Mouse (Mus musculus) heart, adult 8-10 months (tissue): ENCODE results near the gene Sh3rf1. TPM values are rescaled to one million over a fixed set of nuclear protein-coding genes. Genes with fewer than 3 reads are reported as not detected.

Experiments used
- DNase-seq: peaks from one replicate; pipeline ENCODE4 v3.0.0; 2022; ENCODE audit warnings: low spot score
- total RNA-seq, 4 experiments: library from RNA; stranded (reverse); gene quantifications; 2 replicates each; pipeline ENCODE4 v1.2.4; 2022

Gene Sh3rf1
- total RNA-seq, 4 experiments from 2014 or later = 4.7 to 6.4 (median 5.5) TPM

GRCm38 (mm10) chr8:61223283-61223682 lies 389 bp upstream of the Sh3rf1 start:
- DNase-seq = no peak

GRCm38 (mm10) chr8:61224380-61225092 lies 864 bp downstream of the Sh3rf1 start:
- DNase-seq = no peak

GRCm38 (mm10) chr8:61225581-61226395 lies 2.1 kb downstream of the Sh3rf1 start:
- DNase-seq = no peak

GRCm38 (mm10) chr8:61226632-61227031 lies 3.0 kb downstream of the Sh3rf1 start:
- DNase-seq = no peak

GRCm38 (mm10) chr8:61228678-61229077 lies 5.0 kb downstream of the Sh3rf1 start:
- no peak for DNase-seq

- DNase-seq = no peak
These were observed 6.0 kb downstream of the Sh3rf1 start for GRCm38 (mm10) chr8:61229511-61230195.

- no peak for DNase-seq
These were observed 7.4 kb downstream of the Sh3rf1 start for GRCm38 (mm10) chr8:61230881-61231755.

GRCm38 (mm10) chr8:61235499-61235898 lies 11.8 kb downstream of the Sh3rf1 start:
- DNase-seq = no peak

GRCm38 (mm10) chr8:61236506-61237268 lies 13.0 kb downstream of the Sh3rf1 start:
- DNase-seq = no peak

GRCm38 (mm10) chr8:61239576-61239975 lies 15.9 kb downstream of the Sh3rf1 start:
- DNase-seq = no peak

GRCm38 (mm10) chr8:61241229-61241628 lies 17.6 kb downstream of the Sh3rf1 start:
- DNase-seq = no peak

- DNase-seq = no peak
These were observed 19.2 kb downstream of the Sh3rf1 start for GRCm38 (mm10) chr8:61242896-61243295.

- DNase-seq = no peak
These were observed 19.8 kb downstream of the Sh3rf1 start for GRCm38 (mm10) chr8:61243491-61243890.

GRCm38 (mm10) chr8:61244157-61244556 lies 20.5 kb downstream of the Sh3rf1 start:
- DNase-seq = no peak

GRCm38 (mm10) chr8:61247270-61248025 lies 23.8 kb downstream of the Sh3rf1 start:
- DNase-seq = peak; percentile 53

GRCm38 (mm10) chr8:61249511-61249910 lies 25.8 kb downstream of the Sh3rf1 start:
- DNase-seq = no peak

- DNase-seq = no peak
These were observed 30.5 kb downstream of the Sh3rf1 start for GRCm38 (mm10) chr8:61254196-61254595.

GRCm38 (mm10) chr8:61258828-61259227 lies 35.2 kb downstream of the Sh3rf1 start:
- peak; percentile 26 for DNase-seq

- DNase-seq = no peak
These were observed 35.9 kb downstream of the Sh3rf1 start for GRCm38 (mm10) chr8:61259526-61259925.

GRCm38 (mm10) chr8:61260530-61260929 lies 36.9 kb downstream of the Sh3rf1 start:
- DNase-seq = no peak
